Mouse (Mus musculus) liver, adult 2 months (tissue): ENCODE results near the gene Pcnx2.

Source experiments
- CTCF ChIP-seq: fragments of 200-500 bp; IDR thresholded peaks from 2 replicates; pipeline ENCODE4 v1.5.1; 2011; ENCODE audit warnings: low read depth, low read length, control low read depth
- POLR2A ChIP-seq: fragments of 200-500 bp; IDR thresholded peaks from 2 replicates; pipeline ENCODE4 v1.6.1; 2011; ENCODE audit warnings: low read length, control low read depth; ENCODE audit not compliant: insufficient read depth; ENCODE audit errors: extremely low read depth

DNA sequence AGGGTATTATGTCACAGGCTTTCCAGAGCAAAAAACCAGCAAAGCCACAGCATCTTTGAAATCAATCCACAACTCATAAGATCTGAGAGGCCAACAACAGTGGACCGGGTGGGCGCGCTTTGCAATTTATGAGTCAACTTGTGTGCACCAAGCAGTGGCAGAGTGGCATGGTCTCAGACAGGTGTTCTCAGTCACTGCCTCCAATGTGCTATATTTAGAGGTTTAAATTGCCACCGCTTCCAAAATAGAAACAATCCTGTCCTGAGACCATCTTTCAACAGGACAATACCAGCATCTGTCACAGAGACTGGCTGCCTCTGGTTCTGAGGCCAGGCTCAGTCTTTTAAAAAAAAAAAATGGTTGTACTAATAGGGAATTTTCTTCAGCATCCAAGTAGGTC, 42.0 kb downstream of the Pcnx2 start:
- TF ChIP-seq POLR2A (no peak), CTCF (no peak)
